Mouse (Mus musculus) olfactory bulb, adult 2 months (tissue): ENCODE results near the gene Tmem115.

Experiments used
- CTCF ChIP-seq: fragments of 200-500 bp; IDR thresholded peaks from 2 replicates; pipeline ENCODE4 v1.5.1; 2012; ENCODE audit warnings: low read depth, mild to moderate bottlenecking, low read length, moderate library complexity; ENCODE audit not compliant: insufficient read depth
- POLR2A ChIP-seq: fragments of 200-500 bp; IDR thresholded peaks from 2 replicates; pipeline ENCODE4 v1.6.1; 2012; ENCODE audit warnings: mild to moderate bottlenecking, low read depth, low read length, moderate library complexity; ENCODE audit not compliant: insufficient read depth

GRCm38 (mm10) chr9:107547957-107548356 is 14.2 kb downstream of the Tmem115 start:
- TF ChIP-seq CTCF = no peak
- TF ChIP-seq POLR2A = no peak
